Mouse (Mus musculus): ENCODE data around the gene Ifna6. TPM values are rescaled to one million over a fixed set of nuclear protein-coding genes. Genes with fewer than 3 reads are reported as not detected.

Ifna6 gene
- total and polyA plus RNA-seq, 2 experiments = not detected

GRCm38 (mm10) chr4:88875435-88876095 is 48.3 kb downstream of the Ifna6 start:
- Histone ChIP-seq H3K79me2 (ENCODE audit: control insufficient read depth, insufficient read depth, low read length) (no peaks in the 10 kb centered on the region), H3K9ac (ENCODE audit: low read depth, low read length) (no peak overlapping the region), H3K4me1 (ENCODE audit: control insufficient read depth, insufficient read depth, low read length) (no peaks in the 10 kb centered on the region), H3K4me3 (ENCODE audit: insufficient read depth, low read depth, low read length) (no peak overlapping the region), H3K27me3 (ENCODE audit: control insufficient read depth, insufficient read depth, low read length) (no peaks in the 10 kb centered on the region), H3K36me3 (ENCODE audit: control insufficient read depth, insufficient read depth, low read length) (no peaks in the 10 kb centered on the region), H3K27ac (replicated peaks; ENCODE audit: insufficient read depth, low read depth, low read length) (no peak overlapping the region)
- 75% methylated on average over 4 of the region's 4 CpGs for WGBS
- DNase-seq (ENCODE audit: extremely low read depth, low read depth, low spot score) = no peak
- TF ChIP-seq POLR2A (IDR thresholded peaks at IDR 0.05; ENCODE audit: extremely low read depth, insufficient read depth, low read length) = no peak
- no peak for TF ChIP-seq CTCF (IDR thresholded peaks at IDR 0.05; ENCODE audit: low read depth, low read length)

GRCm38 (mm10) chr4:88876520-88876919 is 49.3 kb downstream of the Ifna6 start:
- no peak for TF ChIP-seq CTCF (IDR thresholded peaks at IDR 0.05; ENCODE audit: low read depth, low read length)
- TF ChIP-seq POLR2A (IDR thresholded peaks at IDR 0.05; ENCODE audit: extremely low read depth, insufficient read depth, low read length) = no peak
- no peaks in the 10 kb centered on the region for H3K27me3 ChIP-seq (ENCODE audit: control insufficient read depth, insufficient read depth, low read length)
- no peak overlapping the region for H3K9ac ChIP-seq (ENCODE audit: low read depth, low read length)
- 84% methylated on average over 4 of the region's 4 CpGs for WGBS
- DNase-seq (ENCODE audit: extremely low read depth, low read depth, low spot score) = no peak
- H3K36me3 ChIP-seq (ENCODE audit: control insufficient read depth, insufficient read depth, low read length) = no peaks in the 10 kb centered on the region
- H3K4me1 ChIP-seq (ENCODE audit: control insufficient read depth, insufficient read depth, low read length) = no peaks in the 10 kb centered on the region
- H3K4me3 ChIP-seq (ENCODE audit: insufficient read depth, low read depth, low read length) = no peak overlapping the region
- no peak overlapping the region for H3K27ac ChIP-seq (replicated peaks; ENCODE audit: insufficient read depth, low read depth, low read length)
- H3K79me2 ChIP-seq (ENCODE audit: control insufficient read depth, insufficient read depth, low read length) = no peaks in the 10 kb centered on the region

Other genes starting within 250 kb of the Ifna6 start
- gene Ifna9, start 235.0 kb upstream of the Ifna6 start, total RNA-seq (2014; rRNA removed) = not detected in 2 replicates
- not detected in 2 replicates for gene Ifna9, start 235.0 kb upstream of the Ifna6 start, polyA plus RNA-seq (2012; rRNA removed)
- not detected in 2 replicates for gene Ifna12, start 224.0 kb upstream of the Ifna6 start, total RNA-seq (2014; rRNA removed)
- not detected in 2 replicates for gene Ifna12, start 224.0 kb upstream of the Ifna6 start, polyA plus RNA-seq (2012; rRNA removed)
- not detected in 2 replicates for gene C87499, start 193.0 kb upstream of the Ifna6 start, total RNA-seq (2014; rRNA removed)
- gene C87499, start 193.0 kb upstream of the Ifna6 start, polyA plus RNA-seq (2012; rRNA removed) = not detected in 2 replicates
- not detected in 2 replicates for gene Ifna13, start 183.0 kb upstream of the Ifna6 start, total RNA-seq (2014; rRNA removed)
- gene Ifna13, start 183.0 kb upstream of the Ifna6 start, polyA plus RNA-seq (2012; rRNA removed) = not detected in 2 replicates
- not detected in 2 replicates for gene Ifna16, start 150.5 kb upstream of the Ifna6 start, total RNA-seq (2014; rRNA removed)
- gene Ifna16, start 150.5 kb upstream of the Ifna6 start, polyA plus RNA-seq (2012; rRNA removed) = not detected in 2 replicates
- not detected in 2 replicates for gene Ifna2, start 143.5 kb upstream of the Ifna6 start, total RNA-seq (2014; rRNA removed)
- gene Ifna2, start 143.5 kb upstream of the Ifna6 start, polyA plus RNA-seq (2012; rRNA removed) = not detected in 2 replicates
- not detected in 2 replicates for gene Ifnab, start 136.1 kb upstream of the Ifna6 start, total RNA-seq (2014; rRNA removed)
- not detected in 2 replicates for gene Ifnab, start 136.1 kb upstream of the Ifna6 start, polyA plus RNA-seq (2012; rRNA removed)
- gene Gm26566, start 105.6 kb upstream of the Ifna6 start, total RNA-seq (2014; rRNA removed) = 0.18 TPM in 1 of 2 replicates, not detected in the other
- gene Gm26566, start 105.6 kb upstream of the Ifna6 start, polyA plus RNA-seq (2012; rRNA removed) = not detected in 2 replicates
- gene Klhl9, start 105.0 kb upstream of the Ifna6 start, total RNA-seq (2014; rRNA removed) = 60.3 and 68.1 TPM in 2 replicates
- 9.8 and 10.2 TPM in 2 replicates for gene Klhl9, start 105.0 kb upstream of the Ifna6 start, polyA plus RNA-seq (2012; rRNA removed)
- gene Gm13271, start 72.5 kb upstream of the Ifna6 start, total RNA-seq (2014; rRNA removed) = not detected in 2 replicates
- gene Gm13271, start 72.5 kb upstream of the Ifna6 start, polyA plus RNA-seq (2012; rRNA removed) = not detected in 2 replicates
- gene Gm13283, start 67.3 kb upstream of the Ifna6 start, total RNA-seq (2014; rRNA removed) = not detected in 2 replicates
- gene Gm13283, start 67.3 kb upstream of the Ifna6 start, polyA plus RNA-seq (2012; rRNA removed) = not detected in 2 replicates
- not detected in 2 replicates for gene Gm13290, start 53.6 kb upstream of the Ifna6 start, total RNA-seq (2014; rRNA removed)
- gene Gm13290, start 53.6 kb upstream of the Ifna6 start, polyA plus RNA-seq (2012; rRNA removed) = not detected in 2 replicates
- gene Gm13289, start 50.5 kb upstream of the Ifna6 start, total RNA-seq (2014; rRNA removed) = not detected in 2 replicates
- not detected in 2 replicates for gene Gm13289, start 50.5 kb upstream of the Ifna6 start, polyA plus RNA-seq (2012; rRNA removed)
- not detected in 2 replicates for gene Gm13272, start 47.6 kb upstream of the Ifna6 start, total RNA-seq (2014; rRNA removed)
- not detected in 2 replicates for gene Gm13272, start 47.6 kb upstream of the Ifna6 start, polyA plus RNA-seq (2012; rRNA removed)
- not detected in 2 replicates for gene Ifnz, start 45.3 kb upstream of the Ifna6 start, total RNA-seq (2014; rRNA removed)
- not detected in 2 replicates for gene Ifnz, start 45.3 kb upstream of the Ifna6 start, polyA plus RNA-seq (2012; rRNA removed)
- gene Gm13276, start 41.7 kb upstream of the Ifna6 start, total RNA-seq (2014; rRNA removed) = not detected in 2 replicates
- gene Gm13276, start 41.7 kb upstream of the Ifna6 start, polyA plus RNA-seq (2012; rRNA removed) = not detected in 2 replicates
- not detected in 2 replicates for gene Gm13277, start 38.8 kb upstream of the Ifna6 start, total RNA-seq (2014; rRNA removed)
- gene Gm13277, start 38.8 kb upstream of the Ifna6 start, polyA plus RNA-seq (2012; rRNA removed) = not detected in 2 replicates
- not detected in 2 replicates for gene Gm13278, start 35.9 kb upstream of the Ifna6 start, total RNA-seq (2014; rRNA removed)
- not detected in 2 replicates for gene Gm13278, start 35.9 kb upstream of the Ifna6 start, polyA plus RNA-seq (2012; rRNA removed)
- gene Gm13275, start 32.9 kb upstream of the Ifna6 start, total RNA-seq (2014; rRNA removed) = not detected in 2 replicates
- not detected in 2 replicates for gene Gm13275, start 32.9 kb upstream of the Ifna6 start, polyA plus RNA-seq (2012; rRNA removed)
- gene Gm13279, start 30.0 kb upstream of the Ifna6 start, total RNA-seq (2014; rRNA removed) = not detected in 2 replicates
- gene Gm13279, start 30.0 kb upstream of the Ifna6 start, polyA plus RNA-seq (2012; rRNA removed) = not detected in 2 replicates
- gene Gm13285, start 27.8 kb upstream of the Ifna6 start, total RNA-seq (2014; rRNA removed) = not detected in 2 replicates
- not detected in 2 replicates for gene Gm13285, start 27.8 kb upstream of the Ifna6 start, polyA plus RNA-seq (2012; rRNA removed)
- gene Gm13287, start 24.2 kb upstream of the Ifna6 start, total RNA-seq (2014; rRNA removed) = not detected in 2 replicates
- gene Gm13287, start 24.2 kb upstream of the Ifna6 start, polyA plus RNA-seq (2012; rRNA removed) = not detected in 2 replicates
- gene Gm13288, start 21.9 kb upstream of the Ifna6 start, total RNA-seq (2014; rRNA removed) = not detected in 2 replicates
- gene Gm13288, start 21.9 kb upstream of the Ifna6 start, polyA plus RNA-seq (2012; rRNA removed) = not detected in 2 replicates
- not detected in 2 replicates for gene Ifna7, start 11.2 kb upstream of the Ifna6 start, total RNA-seq (2014; rRNA removed)
- not detected in 2 replicates for gene Ifna7, start 11.2 kb upstream of the Ifna6 start, polyA plus RNA-seq (2012; rRNA removed)
- not detected in 2 replicates for gene Ifna11, start 7.5 kb upstream of the Ifna6 start, total RNA-seq (2014; rRNA removed)
- gene Ifna11, start 7.5 kb upstream of the Ifna6 start, polyA plus RNA-seq (2012; rRNA removed) = not detected in 2 replicates
- not detected in 2 replicates for gene Ifna5, start 8.1 kb downstream of the Ifna6 start, total RNA-seq (2014; rRNA removed)
- not detected in 2 replicates for gene Ifna5, start 8.1 kb downstream of the Ifna6 start, polyA plus RNA-seq (2012; rRNA removed)
- gene Ifna4, start 14.4 kb downstream of the Ifna6 start, total RNA-seq (2014; rRNA removed) = not detected in 2 replicates
- gene Ifna4, start 14.4 kb downstream of the Ifna6 start, polyA plus RNA-seq (2012; rRNA removed) = not detected in 2 replicates
- not detected in 2 replicates for gene Ifna1, start 22.7 kb downstream of the Ifna6 start, total RNA-seq (2014; rRNA removed)
- gene Ifna1, start 22.7 kb downstream of the Ifna6 start, polyA plus RNA-seq (2012; rRNA removed) = not detected in 2 replicates
- gene Ifne, start 52.8 kb downstream of the Ifna6 start, total RNA-seq (2014; rRNA removed) = not detected in 2 replicates
- gene Ifne, start 52.8 kb downstream of the Ifna6 start, polyA plus RNA-seq (2012; rRNA removed) = not detected in 2 replicates